Mouse (Mus musculus) embryonic fibroblast, embryonic 13.5 days (primary cell): ENCODE measurements at regions not wholly inside any gene's neighbourhood (a gene's known extent, or its start where the extent isn't known, plus 50 kb on each side); places are given as distances from the start of the nearest gene placed in this dataset.
A peak's percentile ranks its signal among the peaks of the same experiment; 100 is the strongest.
"Not testable (repeated sequence)": the region's sequence is repeated elsewhere in the genome, so short reads cannot be mapped to it uniquely, and the experiment has no call there.

Experiments used
- H3K27ac ChIP-seq: 2 replicates; pipeline ENCODE4 v1.5.1; 2012; ENCODE audit warnings: low read length, control low read depth, inconsistent platforms; ENCODE audit not compliant: insufficient read depth
- H3K4me1 ChIP-seq: 2 replicates; pipeline ENCODE4 v1.6.1; 2011; ENCODE audit warnings: low read length; ENCODE audit not compliant: control insufficient read depth, insufficient read depth
- H3K4me3 ChIP-seq: 2 replicates; pipeline ENCODE4 v1.5.1; 2011; ENCODE audit warnings: mild to moderate bottlenecking, control low read depth, low read length; ENCODE audit not compliant: insufficient read depth
- CTCF ChIP-seq: IDR thresholded peaks from 2 replicates; pipeline ENCODE4 v1.5.1; 2011; ENCODE audit warnings: mild to moderate bottlenecking, control low read depth, low read length, moderate library complexity, borderline replicate concordance; ENCODE audit not compliant: insufficient read depth
- POLR2A ChIP-seq: IDR thresholded peaks from 2 replicates; pipeline ENCODE4 v1.6.1; 2011; ENCODE audit warnings: low read depth, mild to moderate bottlenecking, control low read depth, low read length, moderate library complexity

- Histone ChIP-seq H3K4me3 (no peak overlapping the region), H3K4me1 (peaks cover 3% of the 10 kb centered on the region), H3K27ac (no peak overlapping the region)
- TF ChIP-seq POLR2A = no peak
- TF ChIP-seq CTCF = no peak
Measured at GRCm38 (mm10) chr3:36387431-36387830, 88.3 kb downstream of the Anxa5 start.

GRCm38 (mm10) chr3:36383438-36383945 is 92.2 kb downstream of the Anxa5 start:
- H3K4me1 ChIP-seq = peaks cover 3% of the 10 kb centered on the region
- TF ChIP-seq POLR2A (no peak), CTCF (no peak)
- H3K27ac ChIP-seq = no peak overlapping the region
- no peak overlapping the region for H3K4me3 ChIP-seq

GRCm38 (mm10) chr3:36381621-36382193 is 94.0 kb downstream of the Anxa5 start:
- H3K4me3 ChIP-seq = no peak overlapping the region
- TF ChIP-seq CTCF = no peak
- no peak overlapping the region for H3K27ac ChIP-seq
- no peaks in the 10 kb centered on the region; the same call in 1 of the 2 replicates for H3K4me1 ChIP-seq

- TF ChIP-seq POLR2A (no peak), CTCF (no peak)
- Histone ChIP-seq H3K27ac (no peak overlapping the region), H3K4me3 (no peak overlapping the region), H3K4me1 (no peaks in the 10 kb centered on the region)
Measured at GRCm38 (mm10) chr3:36375722-36376121, 100.0 kb downstream of the Anxa5 start.

- no peak overlapping the region for H3K27ac ChIP-seq
- H3K4me3 ChIP-seq = no peak overlapping the region
- no peaks in the 10 kb centered on the region for H3K4me1 ChIP-seq
- TF ChIP-seq POLR2A (no peak), CTCF (no peak)
Measured at GRCm38 (mm10) chr3:36374939-36375338, 100.8 kb downstream of the Anxa5 start.

- Histone ChIP-seq H3K27ac (no peak overlapping the region), H3K4me3 (no peak overlapping the region), H3K4me1 (no peaks in the 10 kb centered on the region)
- no peak for TF ChIP-seq POLR2A
- no peak for TF ChIP-seq CTCF
Measured at GRCm38 (mm10) chr3:36360933-36361332, 114.8 kb downstream of the Anxa5 start.

GRCm38 (mm10) chr3:36354201-36354600 is 121.5 kb downstream of the Anxa5 start:
- H3K4me3 ChIP-seq, H3K4me1 ChIP-seq: not testable (repeated sequence)
- H3K27ac ChIP-seq = peak overlapping the region; percentile 34; the same call in 1 of the 2 replicates

GRCm38 (mm10) chr3:36352032-36352742 is 123.5 kb downstream of the Anxa5 start:
- Histone ChIP-seq H3K4me1 (peaks cover 3% of the 10 kb centered on the region), H3K27ac (no peak overlapping the region), H3K4me3 (no peak overlapping the region)
- no peak for TF ChIP-seq POLR2A
- no peak for TF ChIP-seq CTCF

- TF ChIP-seq CTCF = no peak
- no peak for TF ChIP-seq POLR2A
- Histone ChIP-seq H3K4me1 (peaks cover 3% of the 10 kb centered on the region), H3K27ac (no peak overlapping the region), H3K4me3 (no peak overlapping the region)
Measured at GRCm38 (mm10) chr3:36349073-36349472, 126.6 kb downstream of the Anxa5 start.

- peaks cover 12% of the 10 kb centered on the region for H3K4me1 ChIP-seq
- 0 out of 2 replicates have a peak overlapping the region, but pooled peaks have one; percentile 20 for H3K27ac ChIP-seq
- TF ChIP-seq POLR2A (no peak), CTCF (no peak)
- H3K4me3 ChIP-seq = no peak overlapping the region
Measured at GRCm38 (mm10) chr3:36340889-36341533, 118.9 kb upstream of the Qrfpr start.
